Mouse (Mus musculus) kidney, postnatal 25 days (tissue): ENCODE measurements at regions not wholly inside any gene's neighbourhood (a gene's known extent, or its start where the extent isn't known, plus 50 kb on each side); places are given as distances from the start of the nearest gene placed in this dataset.

ENCODE experiments used
- DNase-seq, 2 experiments: peaks; one replicate each; pipeline ENCODE4 v3.0.0; 2021; ENCODE audit warnings: mixed read lengths in 2 of 2

- peak; percentile 79 to 89 for DNase-seq
Observed at GRCm38 (mm10) chr11:45795731-45796130, 56.1 kb upstream of the Clint1 start.

GRCm38 (mm10) chr11:45799732-45800386 is 52.0 kb upstream of the Clint1 start:
- peak in 1 of 2 experiments; percentile 45 for DNase-seq
